Mouse (Mus musculus) intestine, embryonic 16.5 days (tissue): ENCODE measurements around the gene Traf7. TPM values are rescaled to one million over a fixed set of nuclear protein-coding genes. Genes with fewer than 3 reads are reported as not detected.

ENCODE experiments used
- ATAC-seq: fragments of 200-750 bp; cut with Nextera tagmentation; 2 replicates; pipeline ENCODE4 v1.8.0; 2017; ENCODE audit warnings: moderate TSS enrichment, moderate library complexity
- H3K27ac ChIP-seq: fragments of 300-500 bp; sonication (generic); 2 replicates; pipeline ENCODE4 v1.5.1; 2014; ENCODE audit warnings: mild to moderate bottlenecking, low read length
- H3K27me3 ChIP-seq: fragments of 300-500 bp; sonication (generic); replicated peaks from 2 replicates; pipeline ENCODE4 v1.6.1; 2014; ENCODE audit warnings: low read length, control low read depth, mixed read lengths; ENCODE audit not compliant: control insufficient read depth, insufficient read depth
- H3K36me3 ChIP-seq: fragments of 300-500 bp; sonication (generic); 2 replicates; pipeline ENCODE4 v1.6.1; 2014; ENCODE audit warnings: low read length, control low read depth; ENCODE audit not compliant: control insufficient read depth, insufficient read depth
- H3K4me1 ChIP-seq: fragments of 300-500 bp; sonication (generic); 2 replicates; pipeline ENCODE4 v1.6.1; 2014; ENCODE audit warnings: low read length, control low read depth, mixed read lengths; ENCODE audit not compliant: control insufficient read depth, insufficient read depth
- H3K4me2 ChIP-seq: fragments of 300-500 bp; sonication (generic); 2 replicates; pipeline ENCODE4 v1.6.1; 2014; ENCODE audit warnings: low read depth, low read length, control low read depth
- H3K4me3 ChIP-seq: fragments of 300-500 bp; sonication (generic); 2 replicates; pipeline ENCODE4 v1.5.1; 2014; ENCODE audit warnings: mild to moderate bottlenecking, low read length
- H3K9ac ChIP-seq: fragments of 300-500 bp; sonication (generic); 2 replicates; pipeline ENCODE4 v1.6.1; 2014; ENCODE audit warnings: low read depth, low read length
- H3K9me3 ChIP-seq: fragments of 300-500 bp; sonication (generic); 2 replicates; pipeline ENCODE4 v1.6.1; 2016; ENCODE audit warnings: low read length, control low read depth; ENCODE audit not compliant: control insufficient read depth
- WGBS: fragments of 180-500 bp; shearing (Covaris S2); extraction: QIAGEN DNeasy Blood & Tissue Kit; methylation state at CpG from one replicate; pipeline ENCODE4 v1.1.7; 2014; 5-methylcytosine and 5-hydroxymethylcytosine counted together
- polyA plus RNA-seq: library from polyadenylated mRNA; unstranded; fragments of >200 nt; fragmentation: Nextera tagmentation; extraction: Ambion mirVana; gene quantifications from 2 replicates; pipeline ENCODE4 v1.2.1, GENCODE M21; 2015

The Traf7 gene
- polyA plus RNA-seq, 1 experiment from 2014 or later = 87.6 TPM

DNA sequence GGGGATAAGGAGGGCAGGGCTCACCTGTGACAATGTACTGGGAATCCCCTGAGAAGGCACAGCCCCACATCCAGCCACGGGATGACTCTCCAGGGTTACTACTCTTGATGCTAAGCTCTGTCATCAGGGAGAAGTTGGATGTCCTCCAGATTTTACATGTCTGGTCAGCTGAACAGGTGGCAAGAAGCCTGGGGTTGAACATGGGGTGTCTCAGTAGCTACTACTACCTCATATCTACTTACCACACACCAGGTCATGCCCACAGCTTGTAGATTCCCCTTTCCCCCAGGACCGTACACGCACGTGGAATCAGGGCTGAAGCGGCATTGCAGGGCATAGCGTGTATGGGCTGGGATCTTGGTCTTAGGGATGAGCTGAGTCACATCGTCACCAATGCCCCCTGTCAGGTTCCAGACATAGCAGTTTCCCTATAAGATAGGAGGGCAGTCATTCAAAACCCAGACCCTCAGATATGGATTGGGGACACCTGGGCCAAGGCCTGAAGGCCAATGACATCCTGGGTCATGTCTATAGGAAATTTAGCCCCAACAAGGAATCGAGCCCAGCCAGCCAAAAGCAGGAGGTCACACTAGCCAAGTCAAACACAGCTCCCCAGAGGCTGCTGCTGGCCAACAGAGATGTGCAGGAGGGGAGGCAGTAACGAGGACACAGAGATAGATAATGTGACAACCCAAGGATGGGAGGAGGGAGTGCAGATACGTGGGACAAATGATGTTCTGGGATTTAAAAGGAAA lies 51.5 kb downstream of the Traf7 start:
- Histone ChIP-seq H3K4me3 (no peak overlapping the region), H3K36me3 (peaks cover 26% of the 10 kb centered on the region), H3K9me3 (no peaks in the 10 kb centered on the region), H3K4me1 (peaks cover 44% of the 10 kb centered on the region), H3K27me3 (no peaks in the 10 kb centered on the region), H3K27ac (no peak overlapping the region), H3K4me2 (no peak overlapping the region), H3K9ac (no peak overlapping the region)
- ATAC-seq = no peak
- WGBS = 94% methylated on average over 10 of the region's 10 CpGs

- 93% methylated on average over 6 of the region's 6 CpGs for WGBS
These were observed 52.2 kb downstream of the Traf7 start for GRCm38 (mm10) chr17:24475586-24475985.

DNA sequence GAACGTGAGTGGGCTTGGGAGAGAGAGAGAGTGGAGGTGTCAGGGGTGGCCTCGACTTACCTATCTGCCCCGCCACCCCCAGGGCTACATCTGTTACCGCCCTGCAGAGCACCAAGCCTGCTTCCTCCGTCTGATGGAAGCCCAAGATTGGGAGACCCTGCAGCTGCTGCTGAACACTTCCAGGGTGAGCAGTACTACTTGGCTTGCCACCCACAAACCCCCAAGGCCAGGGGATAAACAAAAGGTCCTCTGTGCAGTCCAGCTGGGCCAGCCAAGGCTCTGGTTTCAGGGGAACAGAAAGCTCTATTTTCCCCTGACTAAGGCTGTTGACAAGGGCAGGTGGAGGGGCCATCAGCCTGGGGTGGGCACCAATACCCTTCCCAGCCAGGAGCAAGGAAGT lies 53.2 kb downstream of the Traf7 start:
- Histone ChIP-seq H3K27me3 (no peaks in the 10 kb centered on the region), H3K9me3 (no peaks in the 10 kb centered on the region), H3K27ac (peak overlapping the region; percentile 95), H3K4me1 (peaks cover 37% of the 10 kb centered on the region), H3K4me2 (no peak overlapping the region), H3K36me3 (peaks cover 26% of the 10 kb centered on the region), H3K4me3 (no peak overlapping the region), H3K9ac (no peak overlapping the region)
- no peak for ATAC-seq
- 71% methylated on average over 5 of the region's 5 CpGs for WGBS

More at GRCm38 (mm10) chr17:24475586-24475985, 52.2 kb downstream of the Traf7 start:
- Histone ChIP-seq H3K27me3 (no peaks in the 10 kb centered on the region), H3K9ac (no peak overlapping the region), H3K9me3 (no peaks in the 10 kb centered on the region), H3K27ac (no peak overlapping the region), H3K4me3 (no peak overlapping the region), H3K36me3 (peaks cover 26% of the 10 kb centered on the region), H3K4me2 (no peak overlapping the region), H3K4me1 (peaks cover 45% of the 10 kb centered on the region)
- no peak for ATAC-seq

DNA sequence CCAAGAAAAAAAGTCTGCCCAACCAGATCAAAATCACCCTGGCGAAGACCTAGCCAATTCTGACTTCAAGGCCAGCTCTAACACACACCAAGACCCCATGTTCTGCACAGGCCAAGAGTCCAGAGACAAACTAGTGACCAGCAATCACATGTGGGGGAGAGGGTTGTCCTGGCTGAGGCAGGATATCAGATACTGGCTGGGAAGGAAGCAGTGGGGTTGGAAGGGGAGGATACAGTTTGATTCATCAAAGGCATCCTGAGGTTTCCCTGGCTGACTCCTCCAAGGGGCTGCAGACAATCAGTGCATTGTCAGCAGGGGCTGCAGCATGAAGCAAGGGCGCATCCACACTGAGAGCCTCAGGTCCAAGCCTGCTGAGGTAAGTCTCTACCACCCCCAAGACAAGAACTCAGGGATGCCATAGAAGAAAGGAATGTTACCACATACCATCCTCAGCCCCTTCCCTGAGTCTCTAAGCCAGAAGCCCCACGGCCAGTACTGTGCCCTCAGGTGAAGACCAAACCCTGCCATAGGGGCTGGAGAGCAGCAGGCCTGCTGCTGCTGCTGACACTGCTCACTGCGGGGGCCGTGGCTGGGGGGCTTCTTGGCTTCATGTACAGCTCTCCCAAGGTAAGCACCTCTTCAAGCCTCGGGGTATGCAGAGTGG lies 54.0 kb downstream of the Traf7 start, which contains the start of gene Bricd5:
TSS of gene Bricd5 (plus strand) at position 273 of the 664 bp plus-strand sequence.
- peak within 1 kb of the TSS; percentile 95 for H3K27ac ChIP-seq
- H3K36me3 ChIP-seq = peaks cover 26% of the 10 kb centered on the region
- peaks cover 37% of the 10 kb centered on the region for H3K4me1 ChIP-seq
- H3K9me3 ChIP-seq = no peaks in the 10 kb centered on the region
- H3K27me3 ChIP-seq = no peaks in the 10 kb centered on the region
- WGBS = 74% methylated on average over 6 of the region's 6 CpGs
- no peak for ATAC-seq
- H3K4me2 ChIP-seq = peak within 1 kb of the TSS; percentile 92
- H3K9ac ChIP-seq = peak within 1 kb of the TSS; percentile 96
- peak within 1 kb of the TSS; percentile 93 for H3K4me3 ChIP-seq

DNA sequence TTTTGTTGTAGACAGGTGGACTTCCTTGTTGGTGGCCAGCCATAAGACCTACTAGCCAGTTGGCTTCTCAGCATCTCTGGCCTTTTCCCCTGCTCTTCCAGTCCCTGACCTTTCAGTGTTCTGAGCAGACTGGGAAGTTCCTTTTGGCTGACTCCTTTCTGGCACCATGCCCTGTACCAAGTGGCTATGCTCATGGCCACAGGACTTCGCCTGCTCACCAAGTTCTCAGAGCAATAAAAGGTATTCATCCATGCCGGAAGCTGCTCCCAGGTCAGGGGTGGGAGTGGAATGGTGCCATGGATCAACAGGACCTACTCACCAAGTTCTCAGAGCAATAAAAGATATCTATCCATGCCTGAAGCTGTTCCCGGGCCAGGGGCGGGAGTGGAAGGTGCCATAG lies 55.2 kb downstream of the Traf7 start:
- WGBS = 56% methylated on average over 4 of the region's 4 CpGs
- peak overlapping the region; percentile 96 for H3K9ac ChIP-seq
- H3K9me3 ChIP-seq = no peaks in the 10 kb centered on the region
- peak overlapping the region; percentile 95 for H3K27ac ChIP-seq
- H3K36me3 ChIP-seq = peaks cover 26% of the 10 kb centered on the region
- H3K27me3 ChIP-seq = no peaks in the 10 kb centered on the region
- peak; percentile 38 for ATAC-seq
- H3K4me2 ChIP-seq = peak overlapping the region; percentile 92
- peak overlapping the region; percentile 93 for H3K4me3 ChIP-seq
- H3K4me1 ChIP-seq = peaks cover 31% of the 10 kb centered on the region

DNA sequence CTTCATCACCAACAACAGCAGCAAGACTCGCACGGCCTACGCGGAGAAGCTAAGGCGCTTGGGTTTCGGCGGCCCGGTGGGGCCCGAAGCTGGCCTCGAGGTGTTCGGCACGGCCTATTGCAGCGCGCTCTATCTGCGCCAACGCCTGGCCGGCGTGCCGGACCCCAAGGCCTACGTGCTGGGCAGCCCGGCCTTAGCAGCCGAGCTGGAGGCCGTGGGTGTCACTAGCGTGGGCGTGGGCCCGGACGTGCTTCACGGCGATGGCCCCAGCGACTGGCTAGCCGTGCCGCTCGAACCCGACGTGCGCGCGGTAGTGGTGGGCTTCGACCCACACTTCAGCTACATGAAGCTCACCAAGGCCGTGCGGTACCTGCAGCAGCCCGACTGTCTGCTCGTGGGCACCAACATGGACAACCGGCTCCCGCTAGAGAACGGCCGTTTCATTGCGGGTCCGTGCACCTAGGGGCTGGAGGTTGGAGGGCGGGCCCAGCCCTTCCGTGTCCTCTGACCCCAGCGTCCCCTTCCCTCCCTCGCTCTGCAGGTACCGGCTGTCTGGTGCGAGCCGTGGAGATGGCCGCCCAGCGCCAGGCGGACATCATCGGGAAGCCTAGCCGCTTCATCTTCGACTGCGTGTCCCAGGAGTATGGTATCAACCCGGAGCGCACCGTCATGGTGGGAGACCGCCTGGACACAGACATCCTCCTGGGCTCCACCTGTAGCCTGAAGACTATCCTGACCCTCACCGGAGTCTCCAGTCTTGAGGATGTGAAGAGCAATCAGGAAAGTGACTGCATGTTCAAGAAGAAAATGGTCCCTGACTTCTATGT lies 56.8 kb downstream of the Traf7 start:
- peak overlapping the region; percentile 92 for H3K4me2 ChIP-seq
- H3K9ac ChIP-seq = peak overlapping the region; percentile 96
- peak; percentile 25 for ATAC-seq
- H3K27me3 ChIP-seq = no peaks in the 10 kb centered on the region
- H3K4me3 ChIP-seq = peak overlapping the region; percentile 93
- peaks cover 31% of the 10 kb centered on the region for H3K4me1 ChIP-seq
- under 1% methylated on average over 68 of the region's 68 CpGs for WGBS
- H3K9me3 ChIP-seq = no peaks in the 10 kb centered on the region
- H3K27ac ChIP-seq = peak overlapping the region; percentile 93
- peaks cover 14% of the 10 kb centered on the region for H3K36me3 ChIP-seq

DNA sequence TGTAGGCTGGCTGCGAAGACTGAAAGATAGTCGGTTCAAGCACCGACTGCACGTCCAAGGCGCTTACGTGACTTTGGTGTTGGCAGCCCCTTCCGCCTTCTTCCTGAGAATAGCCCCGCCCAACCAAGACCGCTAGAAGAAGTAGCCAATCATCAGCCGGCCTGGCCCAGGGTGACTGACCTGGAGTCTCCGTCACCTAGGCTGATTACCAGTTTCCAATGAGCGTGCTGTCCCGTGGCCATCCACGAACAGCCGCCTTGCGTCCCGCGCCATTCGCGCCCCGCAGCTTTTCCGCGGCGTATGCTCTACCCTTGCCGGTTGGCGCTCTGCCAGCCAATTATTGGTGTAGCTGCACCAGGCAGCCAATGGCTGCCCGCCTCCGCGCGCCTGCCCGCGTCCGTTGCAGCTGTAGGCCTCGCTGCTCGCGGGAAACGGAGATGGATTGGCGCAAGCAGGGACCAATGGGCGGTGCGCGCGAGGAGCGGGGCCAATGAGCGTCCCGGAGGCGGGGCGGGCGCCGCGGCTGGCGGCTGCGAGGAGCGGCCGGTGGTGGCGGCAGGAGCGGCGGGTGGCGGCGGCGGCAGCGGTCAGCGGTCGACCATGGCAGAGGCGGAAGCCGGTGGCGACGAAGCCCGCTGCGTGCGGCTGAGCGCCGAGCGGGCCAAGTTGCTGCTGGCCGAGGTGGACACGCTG lies 57.7 kb downstream of the Traf7 start, which contains the start of the genes E4f1 and Pgp:
TSS of gene E4f1 (minus strand) at position 404 of the 693 bp plus-strand sequence.
TSS of gene Pgp (plus strand) at position 483 of the 693 bp plus-strand sequence.
- WGBS = under 1% methylated on average over 74 of the region's 75 CpGs
- H3K36me3 ChIP-seq = peaks cover 9% of the 10 kb centered on the region; the same call in 1 of the 2 replicates
- peak; percentile 97 for ATAC-seq
- H3K4me1 ChIP-seq = peaks cover 31% of the 10 kb centered on the region
- H3K9ac ChIP-seq = peak within 1 kb of the TSS; percentile 96
- peak within 1 kb of the TSS; percentile 93 for H3K27ac ChIP-seq
- no peaks in the 10 kb centered on the region for H3K27me3 ChIP-seq
- peak within 1 kb of the TSS; percentile 92 for H3K4me2 ChIP-seq
- H3K4me3 ChIP-seq = peak within 1 kb of the TSS; percentile 93
- no peaks in the 10 kb centered on the region for H3K9me3 ChIP-seq

DNA sequence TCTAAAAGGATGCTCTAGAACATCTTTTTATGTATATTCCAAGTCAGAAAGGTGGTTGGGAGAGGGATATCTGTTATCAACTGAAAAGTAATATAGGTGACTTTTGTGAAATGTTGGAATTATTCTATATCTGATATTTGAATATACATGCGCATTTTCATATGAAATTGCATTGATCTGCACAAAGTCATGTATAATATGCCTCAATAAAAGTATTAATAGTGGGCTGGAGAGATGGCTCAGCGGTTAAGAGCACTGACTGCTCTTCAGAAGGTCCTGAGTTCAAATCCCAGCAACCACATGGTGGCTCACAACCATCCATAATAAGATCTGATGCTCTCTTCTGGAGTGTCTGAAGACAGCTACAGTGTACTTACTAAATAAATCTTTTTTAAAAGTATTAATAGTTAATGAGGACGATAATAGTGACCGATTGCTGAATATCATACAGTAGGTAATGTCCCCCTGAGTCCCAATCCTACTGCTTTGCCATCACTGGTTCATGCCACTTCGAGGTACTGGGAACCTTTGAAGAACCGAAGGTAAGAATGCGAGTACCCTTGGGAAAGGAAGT lies 58.3 kb downstream of the Traf7 start:
- Histone ChIP-seq H3K4me2 (peak overlapping the region; percentile 73), H3K27me3 (no peaks in the 10 kb centered on the region), H3K9me3 (no peaks in the 10 kb centered on the region), H3K4me1 (peaks cover 31% of the 10 kb centered on the region), H3K9ac (peak overlapping the region; percentile 77), H3K36me3 (peaks cover 5% of the 10 kb centered on the region; the same call in 1 of the 2 replicates), H3K27ac (peak overlapping the region; percentile 93), H3K4me3 (peak overlapping the region; percentile 93)
- WGBS = 17% methylated on average over 7 of the region's 7 CpGs
- no peak for ATAC-seq
